Mouse (Mus musculus): ENCODE results near the gene Gm10282. TPM values are rescaled to one million over a fixed set of nuclear protein-coding genes. Genes with fewer than 3 reads are reported as not detected.

Gm10282 gene
- polyA plus RNA-seq, 1 experiment from 2014 or later = 7.2 TPM

GRCm38 (mm10) chr8:72271691-72272090 lies 33.4 kb downstream of the Gm10282 start:
- WGBS (ENCODE audit: insufficient replicate concordance) = 50% methylated on average over 3 of the region's 3 CpGs

GRCm38 (mm10) chr8:72271051-72271660 lies 33.9 kb downstream of the Gm10282 start:
- Histone ChIP-seq H3K27ac (replicated peaks) (no peak overlapping the region), H3K9me3 (replicated peaks) (no peaks in the 10 kb centered on the region), H3K4me2 (no peak overlapping the region), H3K4me1 (replicated peaks) (peaks cover 35% of the 10 kb centered on the region), H3K36me3 (replicated peaks) (no peaks in the 10 kb centered on the region), H3K27me3 (no peaks in the 10 kb centered on the region), H3K4me3 (replicated peaks) (no peak overlapping the region), H3K9ac (no peak overlapping the region)
- ATAC-seq (ENCODE audit: insufficient read depth) = no peak
- WGBS (ENCODE audit: insufficient replicate concordance) = 37% methylated on average over 11 of the region's 11 CpGs

More at GRCm38 (mm10) chr8:72271691-72272090, 33.4 kb downstream of the Gm10282 start:
- Histone ChIP-seq H3K36me3 (replicated peaks) (no peaks in the 10 kb centered on the region), H3K27me3 (no peaks in the 10 kb centered on the region), H3K27ac (replicated peaks) (no peak overlapping the region), H3K9me3 (replicated peaks) (no peaks in the 10 kb centered on the region), H3K9ac (no peak overlapping the region), H3K4me1 (replicated peaks) (peaks cover 35% of the 10 kb centered on the region), H3K4me3 (replicated peaks) (no peak overlapping the region), H3K4me2 (no peak overlapping the region)
- no peak for ATAC-seq (ENCODE audit: insufficient read depth)

- WGBS (ENCODE audit: insufficient replicate concordance) = 67% methylated on average over 12 of the region's 12 CpGs
- no peak overlapping the region for H3K27ac ChIP-seq (replicated peaks)
- peaks cover 35% of the 10 kb centered on the region for H3K4me1 ChIP-seq (replicated peaks)
- no peak for ATAC-seq (ENCODE audit: insufficient read depth)
- no peaks in the 10 kb centered on the region for H3K27me3 ChIP-seq
- H3K9ac ChIP-seq = no peak overlapping the region
- no peak overlapping the region for H3K4me2 ChIP-seq
- H3K36me3 ChIP-seq (replicated peaks) = no peaks in the 10 kb centered on the region
- no peak overlapping the region for H3K4me3 ChIP-seq (replicated peaks)
- H3K9me3 ChIP-seq (replicated peaks) = no peaks in the 10 kb centered on the region
Observed at GRCm38 (mm10) chr8:72270606-72271005, 34.5 kb downstream of the Gm10282 start.

GRCm38 (mm10) chr8:72268356-72268755 lies 36.7 kb downstream of the Gm10282 start:
- Histone ChIP-seq H3K9ac (0 out of 2 replicates have a peak overlapping the region, but pooled peaks have one; percentile 37), H3K27me3 (no peaks in the 10 kb centered on the region), H3K4me3 (replicated peaks) (peak overlapping the region; percentile 17; the same call in 1 of the 2 replicates), H3K36me3 (replicated peaks) (no peaks in the 10 kb centered on the region), H3K9me3 (replicated peaks) (no peaks in the 10 kb centered on the region), H3K4me1 (replicated peaks) (peaks cover 35% of the 10 kb centered on the region), H3K4me2 (peak overlapping the region; percentile 53), H3K27ac (replicated peaks) (peak overlapping the region; percentile 62)
- ATAC-seq (ENCODE audit: insufficient read depth) = peak; percentile 74
- 11% methylated on average over 15 of the region's 15 CpGs for WGBS (ENCODE audit: insufficient replicate concordance)

GRCm38 (mm10) chr8:72267106-72267505 lies 38.0 kb downstream of the Gm10282 start:
- Histone ChIP-seq H3K4me3 (replicated peaks) (no peak overlapping the region), H3K27ac (replicated peaks) (no peak overlapping the region), H3K27me3 (no peaks in the 10 kb centered on the region), H3K36me3 (replicated peaks) (no peaks in the 10 kb centered on the region), H3K4me1 (replicated peaks) (peaks cover 33% of the 10 kb centered on the region), H3K4me2 (no peak overlapping the region), H3K9me3 (replicated peaks) (no peaks in the 10 kb centered on the region), H3K9ac (no peak overlapping the region)
- WGBS (ENCODE audit: insufficient replicate concordance) = 96% methylated on average over 8 of the region's 8 CpGs
- ATAC-seq (ENCODE audit: insufficient read depth) = no peak

- ATAC-seq (ENCODE audit: insufficient read depth) = no peak
- Histone ChIP-seq H3K9me3 (replicated peaks) (no peaks in the 10 kb centered on the region), H3K27ac (replicated peaks) (no peak overlapping the region), H3K9ac (no peak overlapping the region), H3K4me1 (replicated peaks) (peaks cover 29% of the 10 kb centered on the region), H3K27me3 (no peaks in the 10 kb centered on the region), H3K36me3 (replicated peaks) (no peaks in the 10 kb centered on the region), H3K4me3 (replicated peaks) (no peak overlapping the region), H3K4me2 (no peak overlapping the region)
Observed at GRCm38 (mm10) chr8:72266671-72267070, 38.4 kb downstream of the Gm10282 start.

GRCm38 (mm10) chr8:72265342-72265741 lies 39.7 kb downstream of the Gm10282 start:
- Histone ChIP-seq H3K4me3 (replicated peaks) (no peak overlapping the region), H3K27me3 (no peaks in the 10 kb centered on the region), H3K27ac (replicated peaks) (no peak overlapping the region), H3K4me2 (no peak overlapping the region), H3K9me3 (replicated peaks) (no peaks in the 10 kb centered on the region), H3K36me3 (replicated peaks) (no peaks in the 10 kb centered on the region), H3K9ac (no peak overlapping the region), H3K4me1 (replicated peaks) (peaks cover 23% of the 10 kb centered on the region)
- no peak for ATAC-seq (ENCODE audit: insufficient read depth)
- WGBS (ENCODE audit: insufficient replicate concordance) = 33% methylated on average over 6 of the region's 7 CpGs

GRCm38 (mm10) chr8:72263451-72263850 lies 41.6 kb downstream of the Gm10282 start:
- WGBS (ENCODE audit: insufficient replicate concordance) = 57% methylated on average over 7 of the region's 7 CpGs
- no peak overlapping the region for H3K4me2 ChIP-seq
- ATAC-seq (ENCODE audit: insufficient read depth) = no peak
- H3K4me3 ChIP-seq (replicated peaks) = no peak overlapping the region
- no peak overlapping the region for H3K27ac ChIP-seq (replicated peaks)
- no peak overlapping the region for H3K9ac ChIP-seq
- H3K27me3 ChIP-seq = no peaks in the 10 kb centered on the region
- no peaks in the 10 kb centered on the region for H3K36me3 ChIP-seq (replicated peaks)
- no peaks in the 10 kb centered on the region for H3K9me3 ChIP-seq (replicated peaks)
- peaks cover 16% of the 10 kb centered on the region for H3K4me1 ChIP-seq (replicated peaks)

- 66% methylated on average over 2 of the region's 2 CpGs for WGBS (ENCODE audit: insufficient replicate concordance)
- H3K4me2 ChIP-seq = no peak overlapping the region
- no peaks in the 10 kb centered on the region for H3K27me3 ChIP-seq
- no peak overlapping the region for H3K27ac ChIP-seq (replicated peaks)
- no peaks in the 10 kb centered on the region for H3K9me3 ChIP-seq (replicated peaks)
- no peak overlapping the region for H3K9ac ChIP-seq
- H3K4me3 ChIP-seq (replicated peaks) = no peak overlapping the region
- peaks cover 9% of the 10 kb centered on the region for H3K4me1 ChIP-seq (replicated peaks)
- no peaks in the 10 kb centered on the region for H3K36me3 ChIP-seq (replicated peaks)
- no peak for ATAC-seq (ENCODE audit: insufficient read depth)
Observed at GRCm38 (mm10) chr8:72262756-72263155, 42.3 kb downstream of the Gm10282 start.

- Histone ChIP-seq H3K27me3 (no peaks in the 10 kb centered on the region), H3K9ac (no peak overlapping the region), H3K4me3 (replicated peaks) (no peak overlapping the region), H3K36me3 (replicated peaks) (no peaks in the 10 kb centered on the region), H3K4me1 (replicated peaks) (peaks cover 5% of the 10 kb centered on the region; the same call in 1 of the 2 replicates), H3K4me2 (no peak overlapping the region), H3K9me3 (replicated peaks) (no peaks in the 10 kb centered on the region), H3K27ac (replicated peaks) (no peak overlapping the region)
- WGBS (ENCODE audit: insufficient replicate concordance) = 49% methylated on average over 5 of the region's 5 CpGs
- ATAC-seq (ENCODE audit: insufficient read depth) = no peak
Observed at GRCm38 (mm10) chr8:72261872-72262271, 43.2 kb downstream of the Gm10282 start.

- Histone ChIP-seq H3K9ac (no peak overlapping the region), H3K4me3 (replicated peaks) (no peak overlapping the region), H3K4me1 (replicated peaks) (peaks cover 5% of the 10 kb centered on the region; the same call in 1 of the 2 replicates), H3K4me2 (no peak overlapping the region), H3K9me3 (replicated peaks) (no peaks in the 10 kb centered on the region), H3K27me3 (no peaks in the 10 kb centered on the region), H3K36me3 (replicated peaks) (no peaks in the 10 kb centered on the region; the same call in 1 of the 2 replicates), H3K27ac (replicated peaks) (no peak overlapping the region)
- no peak for ATAC-seq (ENCODE audit: insufficient read depth)
Observed at GRCm38 (mm10) chr8:72261431-72261830, 43.6 kb downstream of the Gm10282 start.

GRCm38 (mm10) chr8:72261019-72261418 lies 44.0 kb downstream of the Gm10282 start:
- H3K4me3 ChIP-seq (replicated peaks) = no peak overlapping the region
- H3K9me3 ChIP-seq (replicated peaks) = no peaks in the 10 kb centered on the region
- no peaks in the 10 kb centered on the region for H3K27me3 ChIP-seq
- no peak overlapping the region for H3K9ac ChIP-seq
- H3K4me1 ChIP-seq (replicated peaks) = peaks cover 5% of the 10 kb centered on the region; the same call in 1 of the 2 replicates
- ATAC-seq (ENCODE audit: insufficient read depth) = no peak
- no peaks in the 10 kb centered on the region; the same call in 1 of the 2 replicates for H3K36me3 ChIP-seq (replicated peaks)
- H3K27ac ChIP-seq (replicated peaks) = no peak overlapping the region
- 23% methylated on average over 2 of the region's 2 CpGs for WGBS (ENCODE audit: insufficient replicate concordance)
- H3K4me2 ChIP-seq = no peak overlapping the region

All from liver, embryonic 15.5 days (tissue).